Mouse (Mus musculus) T-helper 17 cell (primary cell): ENCODE data around the gene Ubxn1.

Experiments used
- in situ Hi-C, 2 experiments: fragments of 300-600 bp; cut with MboI, MseI; formaldehyde crosslinking; loops; 1 replicate in 1 of 2; 2 replicates in 1 of 2; pipeline ENCODE4 v1.15.1; 2025; ENCODE audit warnings: high pct_unique_total_duplicates in 2 of 2

The Ubxn1 gene

GRCm38 (mm10) chr19:8871267-8872186 is at the start of gene Ubxn1:
Gene Ubxn1 (plus strand): TSS chr19:8871496.
- in situ Hi-C loops, result loop anchor here in 1 of 2 experiments (5.0 to 25.0 kb wide), 2 partner anchors 34 to 284 kb away; partner anchors contain the start of genes Bscl2, Gng3 and Slc22a8

- in situ Hi-C loops, result loop anchor here in 1 of 2 experiments (5.0 kb wide), 1 partner anchor 75 kb away; the partner anchor contains the start of gene Ganab
These were observed 48.6 kb upstream of the Ubxn1 start for GRCm38 (mm10) chr19:8822696-8823095.

GRCm38 (mm10) chr19:8829660-8830059 is 41.6 kb upstream of the Ubxn1 start, which contains the start of gene AC129217.1:
Gene AC129217.1 (plus strand): TSS chr19:8829773.
- in situ Hi-C loops, result loop anchor here in 1 of 2 experiments (25.0 kb wide), 1 partner anchor 1033 kb away; no protein-coding TSS in a partner anchor

GRCm38 (mm10) chr19:8830664-8831063 is 40.6 kb upstream of the Ubxn1 start:
- in situ Hi-C loops, result loop anchor here in 1 of 2 experiments (25.0 kb wide), 1 partner anchor 1032 kb away; no protein-coding TSS in a partner anchor

GRCm38 (mm10) chr19:8831262-8831661 is 40.0 kb upstream of the Ubxn1 start:
- in situ Hi-C loops, result loop anchor here in 1 of 2 experiments (25.0 kb wide), 1 partner anchor 1031 kb away; no protein-coding TSS in a partner anchor

- in situ Hi-C loops, result loop anchor here in 1 of 2 experiments (25.0 kb wide), 1 partner anchor 1029 kb away; no protein-coding TSS in a partner anchor
These were observed 38.3 kb upstream of the Ubxn1 start for GRCm38 (mm10) chr19:8832971-8833370.

GRCm38 (mm10) chr19:8836327-8836726 is 35.0 kb upstream of the Ubxn1 start:
- in situ Hi-C loops, result loop anchor here in 1 of 2 experiments (5.0 to 25.0 kb wide), 2 partner anchors 36 to 1026 kb away; partner anchors contain the start of gene Ubxn1

GRCm38 (mm10) chr19:8837251-8837791 is 34.0 kb upstream of the Ubxn1 start, which contains the start of gene Bscl2:
Gene Bscl2 (plus strand): TSS chr19:8837467.
- in situ Hi-C loops, result loop anchor here in 1 of 2 experiments (5.0 to 25.0 kb wide), 2 partner anchors 35 to 1025 kb away; partner anchors contain the start of gene Ubxn1

GRCm38 (mm10) chr19:8838041-8838730 is 33.1 kb upstream of the Ubxn1 start:
- in situ Hi-C loops, result loop anchor here in 1 of 2 experiments (5.0 to 25.0 kb wide), 2 partner anchors 34 to 1024 kb away; partner anchors contain the start of gene Ubxn1

GRCm38 (mm10) chr19:8839103-8839907 is 32.0 kb upstream of the Ubxn1 start, which contains the start of gene Gng3:
Gene Gng3 (minus strand): TSS chr19:8839194.
- in situ Hi-C loops, result loop anchor here in 1 of 2 experiments (5.0 to 25.0 kb wide), 2 partner anchors 33 to 1023 kb away; partner anchors contain the start of gene Ubxn1

- in situ Hi-C loops, result loop anchor here in 1 of 2 experiments (5.0 to 25.0 kb wide), 2 partner anchors 32 to 1022 kb away; partner anchors contain the start of gene Ubxn1
These were observed 31.1 kb upstream of the Ubxn1 start for GRCm38 (mm10) chr19:8839908-8840791.

- in situ Hi-C loops, result loop anchor here in 1 of 2 experiments (25.0 kb wide), 1 partner anchor 1021 kb away; no protein-coding TSS in a partner anchor
These were observed 30.3 kb upstream of the Ubxn1 start for GRCm38 (mm10) chr19:8841012-8841411.

GRCm38 (mm10) chr19:8842961-8843360 is 28.3 kb upstream of the Ubxn1 start:
- in situ Hi-C loops, result loop anchor here in 1 of 2 experiments (25.0 kb wide), 1 partner anchor 1019 kb away; no protein-coding TSS in a partner anchor

GRCm38 (mm10) chr19:8844371-8845129 is 26.7 kb upstream of the Ubxn1 start:
- in situ Hi-C loops, result loop anchor here (5.0 to 25.0 kb wide), 3 partner anchors 253 to 1018 kb away; no protein-coding TSS in a partner anchor

GRCm38 (mm10) chr19:8848356-8848755 is 22.9 kb upstream of the Ubxn1 start:
- in situ Hi-C loops, result loop anchor here (5.0 to 25.0 kb wide), 3 partner anchors 249 to 1014 kb away; no protein-coding TSS in a partner anchor

GRCm38 (mm10) chr19:8850402-8850901 is 20.8 kb upstream of the Ubxn1 start, which contains the start of gene Lrrn4cl:
Gene Lrrn4cl (plus strand): TSS chr19:8850768.
- in situ Hi-C loops, result loop anchor here (10.0 to 25.0 kb wide), 3 partner anchors 263 to 1534 kb away; partner anchors contain the start of genes Scgb2a2 (in 1 of the 2), Slc22a8 (in 1 of the 2) and Syt7 (in 1 of the 2)

- in situ Hi-C loops, result loop anchor here (10.0 to 25.0 kb wide), 3 partner anchors 264 to 1533 kb away; partner anchors contain the start of genes Scgb2a2 (in 1 of the 2), Slc22a8 (in 1 of the 2) and Syt7 (in 1 of the 2)
These were observed 19.7 kb upstream of the Ubxn1 start for GRCm38 (mm10) chr19:8851639-8852038.
